In the genomic region with DNA sequence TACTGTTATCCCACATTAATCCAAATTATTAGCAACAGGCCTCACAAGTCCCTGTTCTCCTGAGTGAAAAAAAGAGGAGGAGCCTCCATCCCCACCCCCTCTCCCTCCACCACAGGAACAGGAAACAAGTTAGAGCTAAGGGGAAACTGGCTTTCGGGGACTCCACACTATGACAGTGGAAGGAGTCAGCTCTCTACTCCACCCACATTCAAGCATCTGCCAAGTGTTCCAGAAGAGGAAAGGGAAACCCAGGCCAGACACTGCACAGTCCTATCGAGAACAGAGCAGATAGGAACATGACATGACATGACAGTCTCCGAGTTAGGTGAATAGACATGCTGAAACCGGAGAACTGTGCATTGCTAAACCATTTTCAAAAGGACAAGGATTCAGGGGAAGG, we compare ENCODE assay signal across 8 mouse cellular contexts.
DNase-seq lines count a peak whose midpoint lies in the region; ATAC-seq and TF ChIP-seq lines count a peak whose summit lies in the region.

No protein-coding gene starts in this region.

- H3K4me3 ChIP-seq in limb, embryonic 13.5 days: no peak overlapping the region
- H3K4me3 ChIP-seq in limb, embryonic 10.5 days: no peak overlapping the region
- no peak overlapping the region for H3K4me3 ChIP-seq in embryonic fibroblast, embryonic 13.5 days (ENCODE audit: insufficient read depth, low read length)
- no peak overlapping the region for H3K4me3 ChIP-seq in lung, embryonic 16.5 days (ENCODE audit: low read length)
- no peak overlapping the region for H3K4me3 ChIP-seq in forebrain, postnatal 0 days (ENCODE audit: low read depth, low read length)

- H3K27me3 ChIP-seq in limb, embryonic 13.5 days: no peaks in the 10 kb centered on the region
- no peaks in the 10 kb centered on the region for H3K27me3 ChIP-seq in limb, embryonic 10.5 days (ENCODE audit: low read depth, poor library complexity, severe bottlenecking)
- no peaks in the 10 kb centered on the region for H3K27me3 ChIP-seq in lung, embryonic 16.5 days (ENCODE audit: control insufficient read depth, insufficient read depth, low read depth, low read length)
- H3K27me3 ChIP-seq in forebrain, postnatal 0 days (ENCODE audit: insufficient read depth, low read length): no peaks in the 10 kb centered on the region

- peaks cover 12% of the 10 kb centered on the region for H3K36me3 ChIP-seq in limb, embryonic 13.5 days
- H3K36me3 ChIP-seq in limb, embryonic 10.5 days: peaks cover 25% of the 10 kb centered on the region
- peaks cover 13% of the 10 kb centered on the region for H3K36me3 ChIP-seq in lung, embryonic 16.5 days (ENCODE audit: control insufficient read depth, insufficient read depth, low read length)
- no peaks in the 10 kb centered on the region for H3K36me3 ChIP-seq in forebrain, postnatal 0 days (ENCODE audit: insufficient read depth)

- no peak overlapping the region for H3K4me2 ChIP-seq in limb, embryonic 13.5 days (replicated peaks)
- no peak overlapping the region for H3K4me2 ChIP-seq in lung, embryonic 16.5 days (ENCODE audit: low read depth, low read length)
- H3K4me2 ChIP-seq in forebrain, postnatal 0 days (ENCODE audit: low read depth): no peak overlapping the region

- H3K27ac ChIP-seq in limb, embryonic 13.5 days: no peak overlapping the region
- H3K27ac ChIP-seq in limb, embryonic 10.5 days: no peak overlapping the region
- peak overlapping the region; percentile 47 for H3K27ac ChIP-seq in embryonic fibroblast, embryonic 13.5 days (ENCODE audit: insufficient read depth, low read length)
- 0 out of 2 replicates have a peak overlapping the region, but pooled peaks have one; percentile 40 for H3K27ac ChIP-seq in lung, embryonic 16.5 days (ENCODE audit: low read length)
- no peak overlapping the region for H3K27ac ChIP-seq in forebrain, postnatal 0 days (ENCODE audit: low read depth, low read length)

- no peaks in the 10 kb centered on the region for H3K9me3 ChIP-seq in limb, embryonic 13.5 days
- H3K9me3 ChIP-seq in limb, embryonic 10.5 days (replicated peaks): no peaks in the 10 kb centered on the region
- H3K9me3 ChIP-seq in lung, embryonic 16.5 days (ENCODE audit: control insufficient read depth, low read length): peaks cover 2% of the 10 kb centered on the region; the same call in 1 of the 2 replicates
- H3K9me3 ChIP-seq in forebrain, postnatal 0 days (ENCODE audit: low read length): no peaks in the 10 kb centered on the region

- 53% methylated on average over 4 of the region's 4 CpGs for WGBS in limb, embryonic 13.5 days
- WGBS in limb, embryonic 10.5 days: 65% methylated on average over 4 of the region's 4 CpGs
- 16% methylated on average over 4 of the region's 4 CpGs for WGBS in lung, embryonic 16.5 days
- 54% methylated on average over 4 of the region's 4 CpGs for WGBS in forebrain, postnatal 0 days

- ATAC-seq in limb, embryonic 13.5 days (ENCODE audit: low FRiP score, low read depth): peak; percentile 59; the same call in 1 of the 2 replicates
- peak; percentile 79 for ATAC-seq in inflammation-experienced regulatory T-cells, adult 6 months
- ATAC-seq in lung, embryonic 16.5 days (ENCODE audit: low read depth): peak; percentile 77
- no peak for ATAC-seq in forebrain, postnatal 0 days
- no peak for ATAC-seq in cerebellum, adult (ENCODE audit: insufficient number of reproducible peaks, low FRiP score, low TSS enrichment)

- H3K9ac ChIP-seq in limb, embryonic 13.5 days: no peak overlapping the region
- no peak overlapping the region for H3K9ac ChIP-seq in lung, embryonic 16.5 days (ENCODE audit: low read length)
- H3K9ac ChIP-seq in forebrain, postnatal 0 days: no peak overlapping the region

- no peak for DNase-seq in limb, embryonic 10.5 days (ENCODE audit: low spot score)
- DNase-seq in forebrain, postnatal 0 days: no peak
- no peak for DNase-seq in retina, embryonic 14.5 days (ENCODE audit: low spot score)

- no peak for TF ChIP-seq POLR2A in embryonic fibroblast, embryonic 13.5 days (IDR thresholded peaks at IDR 0.05; ENCODE audit: low read depth, low read length)

- no peak for TF ChIP-seq CTCF in embryonic fibroblast, embryonic 13.5 days (IDR thresholded peaks at IDR 0.05; ENCODE audit: borderline replicate concordance, insufficient read depth, low read length)
- TF ChIP-seq CTCF in forebrain, postnatal 0 days (IDR thresholded peaks at IDR 0.05; ENCODE audit: low read depth): no peak

- peaks cover 31% of the 10 kb centered on the region for H3K4me1 ChIP-seq in limb, embryonic 13.5 days
- peaks cover 13% of the 10 kb centered on the region for H3K4me1 ChIP-seq in limb, embryonic 10.5 days
- peaks cover 4% of the 10 kb centered on the region; the same call in 1 of the 2 replicates for H3K4me1 ChIP-seq in embryonic fibroblast, embryonic 13.5 days (ENCODE audit: control insufficient read depth, insufficient read depth, low read length)
- peaks cover 57% of the 10 kb centered on the region for H3K4me1 ChIP-seq in lung, embryonic 16.5 days (replicated peaks; ENCODE audit: control insufficient read depth, insufficient read depth, low read length)
- H3K4me1 ChIP-seq in forebrain, postnatal 0 days (ENCODE audit: insufficient read depth): no peaks in the 10 kb centered on the region

Comparison
In these comparisons a context has a peak if more than half of its experiments do, and no peak if none do; other contexts are left out.
1. ATAC-seq: peak in limb, embryonic 13.5 days (single experiment), inflammation-experienced regulatory T-cells, adult 6 months (single experiment) and lung, embryonic 16.5 days (single experiment); none in forebrain, postnatal 0 days (single experiment) and cerebellum, adult (single experiment).
2. H3K27ac ChIP-seq: peak in embryonic fibroblast, embryonic 13.5 days (single experiment) and lung, embryonic 16.5 days (single experiment); none in limb, embryonic 13.5 days (single experiment), limb, embryonic 10.5 days (single experiment) and forebrain, postnatal 0 days (single experiment).